Mouse (Mus musculus) embryonic facial prominence, embryonic 12.5 days (tissue): ENCODE measurements around the gene Hmcn2. TPM values are rescaled to one million over a fixed set of nuclear protein-coding genes. Genes with fewer than 3 reads are reported as not detected.

Experiments
- ATAC-seq: fragments of 200-750 bp; cut with Nextera tagmentation; 2 replicates; pipeline ENCODE4 v1.8.0; 2017; ENCODE audit not compliant: insufficient number of reproducible peaks, insufficient read depth, low FRiP score, low TSS enrichment
- H3K27ac ChIP-seq: fragments of 300-500 bp; sonication (generic); 2 replicates; pipeline ENCODE4 v1.5.1; 2016; ENCODE audit warnings: mild to moderate bottlenecking
- H3K27me3 ChIP-seq: fragments of 300-500 bp; sonication (generic); 2 replicates; pipeline ENCODE4 v1.6.1; 2016; ENCODE audit warnings: mild to moderate bottlenecking, moderate library complexity
- H3K36me3 ChIP-seq: fragments of 300-500 bp; sonication (generic); 2 replicates; pipeline ENCODE4 v1.6.1; 2016; ENCODE audit warnings: mild to moderate bottlenecking
- H3K4me1 ChIP-seq: fragments of 300-500 bp; sonication (generic); 2 replicates; pipeline ENCODE4 v1.6.1; 2016
- H3K4me2 ChIP-seq: fragments of 300-500 bp; sonication (generic); replicated peaks from 2 replicates; pipeline ENCODE4 v1.6.1; 2016; ENCODE audit warnings: mild to moderate bottlenecking, moderate library complexity
- H3K4me3 ChIP-seq: fragments of 300-500 bp; sonication (generic); 2 replicates; pipeline ENCODE4 v1.5.1; 2016; ENCODE audit warnings: mild to moderate bottlenecking
- H3K9ac ChIP-seq: fragments of 300-500 bp; sonication (generic); 2 replicates; pipeline ENCODE4 v1.6.1; 2016; ENCODE audit warnings: mild to moderate bottlenecking, moderate library complexity
- H3K9me3 ChIP-seq: fragments of 300-500 bp; sonication (generic); 2 replicates; pipeline ENCODE4 v1.6.1; 2016; ENCODE audit warnings: mild to moderate bottlenecking, moderate library complexity
- WGBS: fragments of 180-500 bp; shearing (Covaris S2); methylation state at CpG from one replicate; pipeline ENCODE4 v1.1.7; 2016; 5-methylcytosine and 5-hydroxymethylcytosine counted together
- polyA plus RNA-seq: library from polyadenylated mRNA; unstranded; fragments of >200 nt; fragmentation: Nextera tagmentation; extraction: Ambion mirVana; gene quantifications from 2 replicates; pipeline ENCODE4 v1.2.1, GENCODE M21; 2016

The Hmcn2 gene
- polyA plus RNA-seq, 1 experiment from 2014 or later, result 0.09 TPM

DNA sequence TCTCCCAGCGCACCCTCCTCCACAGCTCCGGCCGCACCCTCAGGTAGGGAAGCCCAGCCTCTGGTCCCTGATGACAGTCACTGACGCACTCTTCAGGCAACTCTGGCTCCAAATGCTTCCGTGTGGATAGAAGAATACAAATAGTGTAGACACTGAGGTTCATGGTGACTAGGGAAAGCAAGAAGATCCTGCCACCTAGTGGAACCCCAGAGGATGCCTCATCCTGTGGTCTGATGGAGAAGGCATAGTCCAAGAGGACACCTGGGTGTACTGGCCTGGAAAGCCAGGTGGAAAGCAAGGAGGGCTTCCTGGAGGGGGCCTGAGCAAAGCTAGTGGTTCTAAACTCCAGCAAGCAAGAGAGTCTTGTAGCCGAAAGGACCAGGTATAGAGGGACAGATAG lies 106.7 kb downstream of the Hmcn2 start:
- no peaks in the 10 kb centered on the region for H3K36me3 ChIP-seq
- no peak for ATAC-seq
- H3K4me1 ChIP-seq, result no peaks in the 10 kb centered on the region
- 79% methylated on average over 6 of the region's 6 CpGs for WGBS
- no peaks in the 10 kb centered on the region for H3K27me3 ChIP-seq
- H3K4me2 ChIP-seq, result no peak overlapping the region
- no peaks in the 10 kb centered on the region for H3K9me3 ChIP-seq
- H3K9ac ChIP-seq, result no peak overlapping the region
- H3K27ac ChIP-seq, result no peak overlapping the region
- no peak overlapping the region for H3K4me3 ChIP-seq

DNA sequence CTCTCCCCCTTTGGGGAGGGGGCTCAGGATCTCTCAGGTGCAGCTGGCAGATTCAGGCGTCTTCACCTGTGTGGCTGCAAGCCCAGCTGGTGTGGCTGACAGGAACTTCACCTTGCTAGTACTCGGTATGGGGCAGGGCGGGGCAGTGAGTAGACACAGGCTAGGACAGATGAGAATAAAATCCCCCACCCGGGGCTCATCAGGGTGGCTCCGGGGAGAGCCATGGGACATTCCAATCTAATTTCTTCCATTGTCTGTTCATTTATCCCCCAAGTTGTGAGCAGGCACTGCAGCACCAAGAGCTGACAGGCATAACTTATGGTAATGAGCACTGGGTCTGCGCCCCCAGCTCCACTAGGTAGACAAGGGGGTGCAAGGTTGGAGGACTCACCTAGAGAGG lies 108.4 kb downstream of the Hmcn2 start:
- no peak for ATAC-seq
- Histone ChIP-seq H3K9ac (no peak overlapping the region), H3K36me3 (no peaks in the 10 kb centered on the region), H3K4me1 (no peaks in the 10 kb centered on the region), H3K27ac (no peak overlapping the region), H3K4me3 (no peak overlapping the region), H3K27me3 (0 out of 2 replicates have a peak, but pooled peaks cover 2% of the 10 kb centered on the region), H3K9me3 (no peaks in the 10 kb centered on the region), H3K4me2 (no peak overlapping the region)
- WGBS, result 51% methylated on average over 6 of the region's 6 CpGs

DNA sequence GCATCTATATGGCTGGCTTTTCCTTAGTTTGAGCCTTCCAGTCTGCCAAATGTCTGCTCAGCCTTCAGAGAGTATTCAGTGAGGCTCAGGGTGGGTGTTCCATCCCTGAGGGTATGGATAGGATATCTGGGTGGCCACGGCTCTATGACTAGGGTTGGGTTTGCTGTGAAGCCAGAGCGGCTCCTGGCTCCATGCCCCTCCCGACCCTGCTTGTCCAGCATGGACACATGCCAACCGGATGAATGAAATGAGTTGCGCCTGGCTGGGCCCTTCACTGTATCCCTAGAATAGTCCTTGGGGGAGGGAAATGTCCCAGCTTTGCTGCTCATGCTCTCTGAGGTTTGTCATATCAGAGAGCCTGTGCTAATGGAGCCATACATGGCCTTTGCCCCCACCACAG lies 117.3 kb downstream of the Hmcn2 start:
- H3K4me2 ChIP-seq, result no peak overlapping the region
- no peak overlapping the region for H3K9ac ChIP-seq
- no peak overlapping the region for H3K27ac ChIP-seq
- H3K27me3 ChIP-seq, result 0 out of 2 replicates have a peak, but pooled peaks cover 2% of the 10 kb centered on the region
- no peaks in the 10 kb centered on the region for H3K9me3 ChIP-seq
- ATAC-seq, result no peak
- H3K4me1 ChIP-seq, result no peaks in the 10 kb centered on the region
- no peaks in the 10 kb centered on the region for H3K36me3 ChIP-seq
- 80% methylated on average over 5 of the region's 5 CpGs for WGBS
- no peak overlapping the region for H3K4me3 ChIP-seq

DNA sequence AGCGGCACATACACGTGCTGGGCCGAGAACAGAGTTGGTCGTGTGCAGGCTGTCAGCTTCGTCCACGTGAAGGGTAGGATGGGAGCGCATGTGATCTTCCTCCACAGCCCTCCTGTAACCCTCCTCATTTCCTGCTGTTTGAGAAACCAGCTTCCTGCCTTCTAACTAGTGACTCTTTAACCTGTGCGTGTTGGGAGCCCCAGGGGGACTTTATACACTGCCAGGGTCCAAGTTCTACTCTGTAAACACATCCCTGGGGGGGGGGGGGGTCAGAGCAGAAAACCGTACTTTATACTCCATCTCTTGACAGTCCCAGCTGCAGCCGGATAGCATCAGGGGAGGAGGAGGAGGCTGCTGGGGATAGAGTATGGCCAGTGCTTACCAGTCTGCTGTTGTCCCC lies 120.5 kb downstream of the Hmcn2 start:
- ATAC-seq, result 0 out of 2 replicates have a peak, but pooled peaks have one; percentile 43

DNA sequence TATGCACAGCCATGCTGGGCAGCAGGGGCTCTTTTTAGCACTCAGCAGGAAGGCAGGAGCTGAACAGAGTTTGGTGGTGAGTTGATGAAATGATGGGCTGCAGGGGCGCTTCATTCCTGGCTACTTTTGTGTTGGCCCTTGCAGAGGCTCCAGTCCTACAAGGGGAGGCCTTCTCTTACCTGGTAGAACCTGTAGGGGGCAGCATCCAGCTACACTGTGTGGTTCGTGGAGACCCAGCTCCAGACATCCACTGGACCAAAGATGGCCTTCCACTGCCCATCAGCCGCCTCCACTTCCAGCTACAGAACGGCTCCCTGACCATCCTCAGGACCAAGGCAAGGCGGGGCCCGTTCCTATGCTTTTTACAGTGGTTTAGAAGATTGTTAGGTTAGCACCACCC lies 121.4 kb downstream of the Hmcn2 start:
- H3K9me3 ChIP-seq, result no peaks in the 10 kb centered on the region
- H3K4me2 ChIP-seq, result no peak overlapping the region
- no peaks in the 10 kb centered on the region for H3K27me3 ChIP-seq
- H3K27ac ChIP-seq, result no peak overlapping the region
- whole genome bisulfite sequencing, result 33% methylated on average over 6 of the region's 6 CpGs
- H3K4me3 ChIP-seq, result no peak overlapping the region
- ATAC-seq, result no peak
- no peaks in the 10 kb centered on the region for H3K4me1 ChIP-seq
- no peaks in the 10 kb centered on the region for H3K36me3 ChIP-seq
- no peak overlapping the region for H3K9ac ChIP-seq

More for the DNA sequence above, 120.5 kb downstream of the Hmcn2 start:
- no peak overlapping the region for H3K4me3 ChIP-seq
- 70% methylated on average over 10 of the region's 10 CpGs for whole genome bisulfite sequencing
- no peak overlapping the region for H3K27ac ChIP-seq
- H3K4me2 ChIP-seq, result no peak overlapping the region
- H3K36me3 ChIP-seq, result no peaks in the 10 kb centered on the region
- no peaks in the 10 kb centered on the region for H3K9me3 ChIP-seq
- H3K9ac ChIP-seq, result no peak overlapping the region
- no peaks in the 10 kb centered on the region for H3K4me1 ChIP-seq
- H3K27me3 ChIP-seq, result no peaks in the 10 kb centered on the region

DNA sequence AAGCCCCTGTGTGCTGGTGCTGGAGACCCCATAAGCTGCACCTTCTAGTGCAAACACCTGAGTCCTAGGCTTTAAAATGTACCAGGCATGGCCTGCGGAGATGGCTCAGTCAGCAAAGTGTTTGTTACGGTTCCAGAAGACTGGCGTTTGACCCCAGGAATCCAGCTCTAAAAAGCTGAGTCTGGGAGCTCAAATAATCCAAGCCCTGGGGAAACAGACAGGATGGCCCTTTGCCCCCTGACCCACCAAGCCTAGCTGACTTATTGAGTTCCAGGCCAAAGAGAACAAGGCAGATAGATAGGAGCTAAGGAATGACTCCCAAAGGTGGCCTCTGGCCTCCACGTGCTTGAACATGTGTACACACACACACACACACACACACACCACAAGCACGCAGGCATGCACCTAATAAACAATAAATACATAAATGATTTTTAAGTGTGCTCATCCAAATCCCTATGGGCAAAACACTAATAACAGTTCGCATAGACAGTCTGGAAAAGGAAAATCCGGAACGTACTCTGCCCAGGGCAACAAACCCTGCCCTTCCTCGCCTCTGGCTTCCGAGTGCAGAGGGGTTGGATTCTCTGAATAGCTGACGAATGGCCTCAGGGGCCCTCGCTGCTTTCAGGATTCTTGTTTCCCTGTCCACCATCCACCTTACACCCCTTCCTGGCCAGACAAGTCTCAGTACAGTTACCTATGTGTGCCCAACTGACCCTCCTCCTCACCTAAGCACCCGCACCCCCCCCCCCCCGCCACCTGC lies 123.4 kb downstream of the Hmcn2 start:
- Histone ChIP-seq H3K27ac (no peak overlapping the region), H3K9me3 (no peaks in the 10 kb centered on the region), H3K4me2 (no peak overlapping the region), H3K4me3 (no peak overlapping the region), H3K4me1 (peaks cover 6% of the 10 kb centered on the region), H3K36me3 (no peaks in the 10 kb centered on the region), H3K27me3 (no peaks in the 10 kb centered on the region), H3K9ac (no peak overlapping the region)
- WGBS, result 40% methylated on average over 14 of the region's 14 CpGs
- no peak for ATAC-seq

DNA sequence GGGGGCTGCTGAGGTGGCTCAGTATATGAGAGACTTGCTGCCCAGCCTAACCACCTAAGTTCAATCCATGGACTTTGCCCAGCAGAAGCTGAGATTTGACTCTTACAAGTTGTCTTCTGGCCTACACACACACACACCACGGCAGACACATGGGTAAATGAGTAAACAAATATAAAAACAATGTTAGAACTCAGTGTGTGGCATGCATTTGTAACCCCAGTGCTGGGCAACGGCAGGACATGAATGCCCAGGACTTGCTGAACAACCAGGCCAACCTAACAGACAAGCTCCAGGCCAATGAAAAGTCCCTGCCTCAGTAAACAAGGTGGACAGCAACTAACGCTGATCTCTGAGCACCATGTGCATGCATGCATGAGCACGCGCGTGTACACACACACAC lies 125.4 kb downstream of the Hmcn2 start:
- no peaks in the 10 kb centered on the region for H3K9me3 ChIP-seq
- 84% methylated on average over 6 of the region's 6 CpGs for WGBS
- H3K4me1 ChIP-seq, result peaks cover 11% of the 10 kb centered on the region
- no peaks in the 10 kb centered on the region for H3K36me3 ChIP-seq
- no peak overlapping the region for H3K27ac ChIP-seq
- no peak overlapping the region for H3K4me3 ChIP-seq
- no peak overlapping the region for H3K4me2 ChIP-seq
- H3K27me3 ChIP-seq, result no peaks in the 10 kb centered on the region
- no peak for ATAC-seq
- H3K9ac ChIP-seq, result no peak overlapping the region

DNA sequence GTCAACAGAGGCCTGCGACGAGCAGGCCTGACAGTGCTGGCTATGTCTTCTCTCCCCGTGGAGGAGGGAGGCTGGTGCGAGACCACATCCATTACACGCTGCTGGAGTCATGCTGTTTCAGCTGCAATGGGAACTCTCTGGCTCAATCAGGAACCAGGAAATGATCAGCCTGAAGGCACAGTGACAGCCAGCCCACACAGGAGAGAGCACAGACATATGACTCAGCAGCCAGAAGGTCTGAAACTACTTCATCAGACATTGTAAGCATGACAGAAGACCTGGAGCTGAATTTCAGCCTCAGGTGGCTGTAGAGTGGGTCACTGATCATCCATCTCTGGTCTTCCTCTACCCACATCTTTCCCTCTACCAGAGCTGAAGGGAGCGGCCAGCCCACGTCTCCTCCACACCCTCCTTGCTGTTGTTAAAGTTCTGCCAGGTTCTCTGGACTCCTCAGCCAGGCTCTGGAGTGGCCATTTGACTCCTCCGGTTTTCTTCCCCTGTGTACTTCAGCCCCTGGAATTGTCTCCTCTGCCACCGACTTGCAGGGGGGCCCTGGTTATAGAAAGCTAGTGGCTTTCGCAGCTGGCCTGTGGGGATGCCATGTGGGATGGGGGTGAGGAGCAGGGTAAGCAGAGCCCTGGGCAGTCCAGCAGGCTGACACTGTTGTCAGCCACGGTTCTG lies 128.4 kb downstream of the Hmcn2 start:
- Histone ChIP-seq H3K27ac (no peak overlapping the region), H3K4me1 (peaks cover 23% of the 10 kb centered on the region), H3K9me3 (no peaks in the 10 kb centered on the region), H3K36me3 (no peaks in the 10 kb centered on the region), H3K4me2 (no peak overlapping the region), H3K27me3 (no peaks in the 10 kb centered on the region), H3K9ac (no peak overlapping the region), H3K4me3 (no peak overlapping the region)
- ATAC-seq, result no peak
- WGBS, result 46% methylated on average over 11 of the region's 11 CpGs

DNA sequence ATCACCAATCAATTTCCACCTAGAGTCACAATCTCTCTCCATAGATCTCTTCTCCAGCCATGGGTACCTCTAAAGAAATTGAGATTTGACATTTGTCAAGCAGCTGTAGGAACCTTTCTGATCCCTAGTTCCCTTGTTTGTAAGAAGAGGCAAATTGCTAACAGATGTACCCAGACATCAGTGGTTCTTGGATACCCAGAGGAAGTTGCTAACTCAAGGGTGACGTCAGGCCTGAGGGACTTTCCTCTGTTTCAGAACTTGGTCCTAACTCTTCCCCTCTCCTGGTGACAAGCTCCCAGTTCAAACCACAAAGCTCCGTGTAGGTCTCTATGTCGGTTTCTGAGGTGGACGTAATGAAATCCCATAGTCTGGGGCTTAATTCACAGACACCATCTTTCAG lies 131.8 kb downstream of the Hmcn2 start:
- 45% methylated on average over 4 of the region's 4 CpGs for WGBS
- no peak overlapping the region for H3K9ac ChIP-seq
- no peak overlapping the region for H3K4me3 ChIP-seq
- no peak for ATAC-seq
- H3K4me2 ChIP-seq, result no peak overlapping the region
- peaks cover 38% of the 10 kb centered on the region for H3K4me1 ChIP-seq
- H3K36me3 ChIP-seq, result no peaks in the 10 kb centered on the region
- no peaks in the 10 kb centered on the region for H3K27me3 ChIP-seq
- no peaks in the 10 kb centered on the region for H3K9me3 ChIP-seq
- H3K27ac ChIP-seq, result no peak overlapping the region

DNA sequence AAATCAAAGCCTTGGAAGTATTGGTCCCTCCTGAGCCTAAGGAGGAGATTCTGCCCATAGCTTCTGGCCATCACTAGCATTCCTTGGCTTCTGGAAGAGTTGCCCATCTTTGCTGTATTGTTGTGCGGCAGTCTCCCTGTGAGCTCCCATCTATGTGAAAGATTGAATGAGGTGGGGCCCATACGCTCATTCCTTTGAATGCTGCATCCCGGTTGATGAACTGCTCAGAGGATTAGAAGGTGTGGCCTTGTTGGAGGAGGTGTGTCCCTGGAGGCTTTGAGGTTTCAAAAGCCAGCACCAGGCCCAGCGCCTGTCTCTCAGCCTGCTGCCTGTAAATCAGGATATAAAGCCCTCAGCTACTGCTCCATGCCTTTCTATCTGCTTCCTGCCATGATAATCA lies 132.2 kb downstream of the Hmcn2 start:
- H3K9ac ChIP-seq, result no peak overlapping the region
- H3K9me3 ChIP-seq, result no peaks in the 10 kb centered on the region
- no peak overlapping the region for H3K27ac ChIP-seq
- WGBS, result 65% methylated on average over 4 of the region's 4 CpGs
- ATAC-seq, result no peak
- no peaks in the 10 kb centered on the region for H3K36me3 ChIP-seq
- H3K27me3 ChIP-seq, result no peaks in the 10 kb centered on the region
- H3K4me3 ChIP-seq, result no peak overlapping the region
- peaks cover 38% of the 10 kb centered on the region for H3K4me1 ChIP-seq
- no peak overlapping the region for H3K4me2 ChIP-seq

DNA sequence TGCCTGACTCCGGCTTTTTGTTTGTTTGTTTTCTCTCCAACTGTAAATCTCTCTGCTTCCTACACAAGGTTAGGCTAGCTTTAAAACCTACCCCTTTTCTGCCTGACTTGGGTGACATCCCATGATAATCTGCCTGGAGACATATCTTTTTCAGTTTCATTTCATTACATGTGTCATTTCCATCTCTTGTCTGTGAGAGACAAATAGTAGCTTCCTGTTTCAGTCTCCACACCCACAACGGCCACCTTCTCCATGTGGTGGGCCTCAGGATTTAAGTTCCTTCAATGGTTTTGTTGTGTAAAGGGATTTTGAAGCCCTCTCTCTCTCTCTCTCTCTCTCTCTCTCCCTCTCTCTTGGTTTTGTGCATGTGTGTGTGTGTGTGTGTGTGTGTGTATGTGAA lies 133.3 kb downstream of the Hmcn2 start:
- WGBS, result 76% methylated on average over 2 of the region's 2 CpGs
- H3K4me1 ChIP-seq, result peaks cover 41% of the 10 kb centered on the region

DNA sequence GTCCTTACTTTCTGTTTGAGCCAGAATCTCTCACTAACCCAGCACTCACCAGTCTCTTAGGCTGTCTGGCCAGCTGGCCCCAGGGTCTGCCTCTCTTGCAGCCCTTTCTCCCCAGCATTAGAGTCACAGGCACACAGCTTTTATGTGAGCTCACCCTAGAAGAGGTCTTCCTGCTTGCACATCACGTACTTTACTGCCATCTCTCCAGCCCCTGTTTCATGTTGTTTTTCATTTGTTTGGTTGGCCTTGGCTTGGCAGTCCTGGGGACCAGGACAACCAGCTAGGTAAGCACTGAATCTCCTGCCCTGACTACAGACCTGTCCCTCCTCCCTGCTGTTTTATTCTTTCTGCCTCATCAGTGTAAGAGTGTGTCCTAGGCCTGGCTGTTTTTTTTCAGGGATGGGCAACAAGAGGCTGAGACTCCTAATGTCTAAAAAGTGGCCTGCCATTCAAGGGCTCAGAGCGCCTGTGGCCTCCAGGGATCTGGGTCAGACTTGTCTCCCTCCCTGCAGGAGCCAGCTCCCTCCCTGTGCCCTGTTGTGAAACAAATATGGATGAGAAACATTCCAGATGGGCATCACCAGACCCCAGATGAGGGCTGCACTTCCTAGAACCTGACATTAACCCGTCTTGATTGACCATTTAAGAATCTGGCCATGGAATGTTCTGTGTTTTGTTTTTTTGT lies 134.7 kb downstream of the Hmcn2 start:
- no peaks in the 10 kb centered on the region for H3K27me3 ChIP-seq
- ATAC-seq, result no peak
- peaks cover 38% of the 10 kb centered on the region; the same call in 1 of the 2 replicates for H3K4me1 ChIP-seq
- no peak overlapping the region for H3K4me2 ChIP-seq
- 45% methylated on average over 3 of the region's 3 CpGs for whole genome bisulfite sequencing
- no peak overlapping the region for H3K9ac ChIP-seq
- H3K27ac ChIP-seq, result no peak overlapping the region
- H3K4me3 ChIP-seq, result no peak overlapping the region
- no peaks in the 10 kb centered on the region for H3K9me3 ChIP-seq
- H3K36me3 ChIP-seq, result no peaks in the 10 kb centered on the region

More for the DNA sequence above, 133.3 kb downstream of the Hmcn2 start:
- no peaks in the 10 kb centered on the region for H3K9me3 ChIP-seq
- no peak overlapping the region for H3K4me3 ChIP-seq
- H3K36me3 ChIP-seq, result no peaks in the 10 kb centered on the region
- no peak for ATAC-seq
- H3K27me3 ChIP-seq, result no peaks in the 10 kb centered on the region
- no peak overlapping the region for H3K4me2 ChIP-seq
- no peak overlapping the region for H3K27ac ChIP-seq
- H3K9ac ChIP-seq, result no peak overlapping the region
